Mouse (Mus musculus) spleen, adult 12 weeks (tissue): ENCODE results near the gene Tgfbr2.

Source experiments
- DNase-seq: peaks from one replicate; pipeline ENCODE4 v3.0.0; 2022; ENCODE audit warnings: low spot score

The Tgfbr2 gene

GRCm38 (mm10) chr9:116193889-116194450 lies 18.8 kb upstream of the Tgfbr2 start:
- DNase-seq: no peak

- DNase-seq: no peak
Observed at GRCm38 (mm10) chr9:116193535-116193881, 18.3 kb upstream of the Tgfbr2 start.

- DNase-seq: no peak
Observed at GRCm38 (mm10) chr9:116192826-116193534, 17.8 kb upstream of the Tgfbr2 start.

DNA sequence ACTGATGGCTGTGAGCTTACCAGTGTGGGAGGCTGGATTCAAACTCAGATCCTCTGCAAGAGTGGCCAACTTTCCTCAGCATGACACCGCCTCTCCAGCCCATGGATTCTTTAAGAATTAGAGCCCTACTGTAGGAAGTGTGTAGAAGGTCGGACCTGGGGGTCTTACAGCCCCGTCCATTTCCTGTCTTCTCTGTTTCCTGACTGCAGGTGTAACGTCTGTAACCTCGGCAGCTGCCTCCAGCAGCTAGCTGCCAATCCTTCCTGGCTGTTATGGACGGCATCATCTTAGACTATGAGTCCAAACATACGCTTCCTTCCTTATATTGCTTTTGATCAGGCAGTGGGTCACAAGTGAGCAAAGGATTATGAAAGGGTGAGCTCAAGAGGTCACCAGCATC lies 17.1 kb upstream of the Tgfbr2 start:
- DNase-seq: no peak

GRCm38 (mm10) chr9:116189831-116190230 lies 14.7 kb upstream of the Tgfbr2 start:
- no peak for DNase-seq

GRCm38 (mm10) chr9:116188952-116189666 lies 13.9 kb upstream of the Tgfbr2 start:
- no peak for DNase-seq

GRCm38 (mm10) chr9:116187181-116187731 lies 12.1 kb upstream of the Tgfbr2 start:
- DNase-seq: no peak

GRCm38 (mm10) chr9:116184903-116185302 lies 9.7 kb upstream of the Tgfbr2 start:
- no peak for DNase-seq

DNA sequence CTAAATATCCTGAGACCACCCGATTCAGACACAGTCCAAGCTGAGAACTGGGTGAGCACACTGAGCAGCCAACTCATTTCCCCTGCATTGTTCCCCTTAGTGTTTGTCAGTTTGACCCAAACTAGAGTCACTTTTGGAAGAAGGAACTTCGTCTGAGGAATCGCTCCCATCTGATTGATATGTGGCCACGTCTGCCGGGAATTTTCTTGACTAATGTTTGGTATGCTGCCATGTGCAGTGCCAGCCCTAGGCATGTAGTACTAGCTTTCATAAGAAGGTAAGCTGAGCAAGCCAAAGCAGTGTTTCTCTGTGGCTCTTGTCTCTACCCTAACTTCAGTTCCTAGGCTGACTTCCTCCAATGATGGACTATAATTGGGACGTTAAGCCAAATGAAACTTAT lies 7.9 kb upstream of the Tgfbr2 start:
- no peak for DNase-seq

DNA sequence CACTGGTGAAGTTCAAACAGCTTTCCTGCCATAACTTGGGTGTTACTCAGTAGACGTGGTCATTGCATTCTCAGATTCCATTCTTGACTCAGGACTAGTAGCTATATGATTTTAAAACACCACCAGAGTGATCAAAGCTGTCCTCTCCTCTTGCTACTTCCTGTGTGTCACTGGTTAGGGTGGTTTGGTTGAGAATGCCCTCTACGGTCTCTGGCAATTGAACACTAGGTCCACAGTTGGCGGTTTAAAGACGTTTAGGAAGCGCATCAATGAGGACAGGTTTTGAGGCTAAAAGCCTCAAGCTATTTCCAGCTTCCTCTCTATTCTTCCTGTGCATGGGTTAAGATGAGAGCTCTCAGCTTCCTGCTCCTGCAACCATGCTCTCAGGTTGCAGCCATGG lies 6.4 kb upstream of the Tgfbr2 start:
- DNase-seq: no peak

- no peak for DNase-seq
Observed at GRCm38 (mm10) chr9:116178151-116178550, 3.0 kb upstream of the Tgfbr2 start.

GRCm38 (mm10) chr9:116177108-116177507 lies 1.9 kb upstream of the Tgfbr2 start:
- DNase-seq: no peak

DNA sequence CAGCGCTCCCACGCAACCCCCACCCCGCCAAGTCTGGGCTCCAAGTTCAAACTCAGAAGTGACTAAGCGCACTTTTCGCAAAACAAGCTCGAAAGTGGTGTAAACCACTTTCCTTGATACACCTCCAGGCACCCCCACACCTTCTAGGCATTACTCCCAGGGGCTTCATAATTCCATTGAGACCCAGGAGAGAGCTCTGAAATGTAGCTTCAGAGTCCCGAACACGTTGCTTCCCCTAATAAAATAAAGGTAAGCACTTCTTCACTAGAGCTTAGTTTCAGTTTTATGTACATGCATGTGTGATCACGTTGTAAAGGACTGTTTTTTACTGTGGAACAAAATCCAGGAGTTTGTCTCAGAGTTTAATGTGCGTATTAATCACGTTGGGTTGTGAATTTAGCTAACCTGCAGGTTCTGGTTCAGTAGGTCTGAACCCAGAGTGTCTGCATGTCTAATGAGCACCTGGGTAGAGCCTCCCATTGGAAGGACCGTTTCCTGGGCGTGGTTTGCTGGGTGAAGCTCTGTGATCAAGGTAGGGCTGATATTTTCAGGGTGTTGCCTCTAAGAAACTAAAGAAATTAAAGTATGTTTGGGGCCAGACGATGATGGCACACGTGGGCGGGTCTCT lies 442 bp upstream of the Tgfbr2 start:
- peak; percentile 59 for DNase-seq

GRCm38 (mm10) chr9:116173473-116174170 lies 1.5 kb downstream of the Tgfbr2 start:
- DNase-seq: no peak

GRCm38 (mm10) chr9:116173059-116173458 lies 2.1 kb downstream of the Tgfbr2 start:
- no peak for DNase-seq

DNA sequence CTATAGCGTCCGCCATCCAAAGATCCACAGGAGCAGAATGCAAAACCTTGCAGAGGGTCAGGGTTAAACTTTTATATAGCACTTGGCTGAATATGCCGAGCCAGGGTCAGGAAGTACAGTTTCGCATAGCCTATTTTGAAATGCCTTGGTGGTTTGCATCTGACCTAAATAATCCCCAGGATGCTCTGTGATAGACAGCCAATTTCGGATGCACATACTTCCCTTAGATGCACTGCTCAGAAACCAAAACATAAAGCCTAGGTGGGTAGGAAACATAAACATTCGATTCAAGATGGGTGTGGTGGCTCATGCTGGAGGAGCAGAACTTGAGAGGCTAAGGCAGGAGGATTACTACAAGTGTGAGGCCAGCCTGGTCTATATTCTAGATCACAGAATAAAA lies 6.1 kb downstream of the Tgfbr2 start:
- no peak for DNase-seq

DNA sequence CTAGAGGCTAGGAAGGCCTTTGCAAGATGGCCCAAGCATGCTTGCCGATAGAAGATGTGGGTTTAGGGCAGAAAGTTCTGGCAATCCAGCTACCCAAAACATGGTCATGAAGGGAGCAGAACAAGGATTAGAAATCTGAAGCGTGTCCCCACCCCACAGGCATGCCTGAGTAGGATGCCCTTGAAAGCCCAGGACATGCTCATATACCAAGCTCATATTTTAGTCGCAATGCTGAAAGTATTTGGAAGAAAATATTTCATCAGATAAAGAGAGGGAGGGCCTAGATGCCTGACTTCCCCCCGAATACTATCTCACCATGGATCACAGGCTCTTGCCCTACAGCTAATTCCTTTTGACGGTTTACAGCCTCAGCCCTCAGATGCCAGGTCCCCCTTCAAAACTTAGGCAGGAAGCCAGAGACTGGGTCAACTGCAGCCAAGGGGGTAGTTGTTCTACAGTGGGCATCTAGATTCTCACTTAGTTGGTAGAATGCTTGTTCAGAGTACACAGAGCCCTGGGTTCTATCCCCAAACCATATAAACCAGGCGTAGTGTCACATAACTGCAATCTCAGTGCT lies 7.8 kb downstream of the Tgfbr2 start:
- no peak for DNase-seq

DNA sequence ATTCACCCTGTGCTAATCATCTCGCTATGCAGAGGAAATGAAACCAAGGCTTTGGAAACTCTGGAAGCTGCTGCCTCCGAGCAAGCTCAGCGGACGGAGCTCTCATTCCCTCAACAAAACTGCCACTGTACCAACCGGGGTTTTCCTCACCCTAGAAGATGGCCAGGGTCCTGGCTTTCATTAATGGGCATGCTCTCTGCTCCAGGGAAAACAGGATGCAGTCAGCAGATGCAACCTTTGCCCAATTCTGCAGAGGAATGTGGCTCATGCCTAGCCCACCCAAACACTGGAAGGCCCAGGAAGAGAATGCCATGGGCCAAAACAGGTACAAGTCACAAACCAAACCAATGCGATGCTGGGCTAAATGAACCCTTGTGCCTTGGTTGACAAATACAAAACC lies 8.8 kb downstream of the Tgfbr2 start:
- DNase-seq: no peak

DNA sequence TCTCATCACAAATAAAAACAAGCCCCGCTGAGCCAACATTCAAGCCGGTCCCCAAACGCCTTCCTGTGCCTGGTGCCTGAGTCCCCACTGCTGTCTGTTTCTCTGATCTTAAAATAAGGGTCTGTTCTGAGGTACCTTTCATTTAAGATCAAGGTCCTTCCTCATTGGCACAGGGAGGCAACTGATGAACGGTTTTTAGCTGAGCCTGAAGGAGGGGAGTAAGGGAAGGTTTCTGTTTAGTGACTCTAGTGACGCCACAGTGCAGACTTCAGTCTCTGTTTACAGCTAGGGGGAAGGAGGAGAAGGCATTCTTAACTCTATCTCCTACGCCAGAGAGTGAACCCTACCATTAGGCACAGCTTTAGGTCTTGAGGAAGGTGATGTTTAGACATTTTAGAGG lies 11.3 kb downstream of the Tgfbr2 start:
- DNase-seq: no peak

- DNase-seq: no peak
Observed at GRCm38 (mm10) chr9:116162866-116163374, 12.2 kb downstream of the Tgfbr2 start.

- DNase-seq: no peak
Observed at GRCm38 (mm10) chr9:116160860-116161259, 14.3 kb downstream of the Tgfbr2 start.

GRCm38 (mm10) chr9:116160067-116160466 lies 15.1 kb downstream of the Tgfbr2 start:
- DNase-seq: no peak
